Mouse (Mus musculus) ES-E14 (cell line): ENCODE results near the gene Ccdc43.

Experiments used
- CHD2 ChIP-seq: IDR thresholded peaks from 2 replicates; pipeline ENCODE4 v1.6.1; 2014; ENCODE audit warnings: mild to moderate bottlenecking, low read depth, low read length, inconsistent platforms
- MAFK ChIP-seq: IDR thresholded peaks from 2 replicates; pipeline ENCODE4 v1.6.1; 2014; ENCODE audit warnings: mild to moderate bottlenecking, low read depth, low read length, inconsistent platforms; ENCODE audit not compliant: insufficient read depth
- ZC3H11A ChIP-seq: IDR thresholded peaks from 2 replicates; pipeline ENCODE4 v1.6.1; 2012; ENCODE audit warnings: low read depth, mild to moderate bottlenecking, inconsistent platforms, low read length, borderline replicate concordance

DNA sequence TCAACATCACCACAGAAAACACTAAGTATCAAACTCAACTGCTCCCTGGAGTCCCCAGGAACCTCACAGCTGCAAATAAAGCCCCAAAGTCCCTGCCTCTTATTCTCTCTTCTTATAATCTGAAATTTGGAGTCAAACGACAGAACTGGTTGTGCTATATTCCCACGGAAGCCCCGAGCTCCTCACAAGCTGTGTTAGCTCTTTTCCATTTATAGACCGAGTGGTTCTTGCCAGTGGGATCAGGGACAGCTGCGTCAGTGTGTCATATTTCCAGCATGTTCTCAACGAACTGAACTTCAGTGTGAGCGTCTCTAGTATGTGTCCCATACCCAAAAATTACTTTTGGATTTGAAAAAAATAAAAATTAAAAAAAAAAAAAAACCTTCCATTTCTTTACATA lies 2.3 kb downstream of the Ccdc43 start:
- TF ChIP-seq MAFK (no peak), ZC3H11A (no peak), CHD2 (no peak)
